Mouse (Mus musculus): ENCODE measurements at regions not wholly inside any gene's neighbourhood (a gene's known extent, or its start where the extent isn't known, plus 50 kb on each side); places are given as distances from the start of the nearest gene placed in this dataset.

DNA sequence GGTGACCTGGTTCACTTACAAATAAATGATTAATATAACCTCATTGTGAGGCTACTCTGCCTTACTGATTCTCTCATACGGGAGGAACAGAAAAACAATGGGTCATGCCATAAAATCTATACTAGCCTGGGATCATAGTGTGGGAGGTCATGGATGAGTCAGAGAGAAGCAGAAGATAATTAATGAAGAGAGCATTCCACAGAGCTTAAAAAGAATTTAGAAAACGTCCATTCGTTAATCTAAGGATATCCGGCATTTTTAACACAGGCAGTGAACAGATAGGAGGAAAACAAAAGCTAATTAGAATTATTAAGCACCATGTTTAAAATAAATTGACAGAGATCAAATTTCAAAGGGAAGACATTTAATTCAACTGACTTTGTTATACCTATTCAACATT, 59.5 kb upstream of the Rtl9 start:
- TF ChIP-seq CTCF (IDR thresholded peaks at IDR 0.05; ENCODE audit: low read depth) (no peak), EP300 (IDR thresholded peaks at IDR 0.05; ENCODE audit: low read depth) (no peak)
